Mouse (Mus musculus) midbrain, embryonic 13.5 days (tissue): ENCODE data around the gene Trir. TPM values are rescaled to one million over a fixed set of nuclear protein-coding genes. Genes with fewer than 3 reads are reported as not detected.

Experiments used
- ATAC-seq: fragments of 200-750 bp; cut with Nextera tagmentation; 2 replicates; pipeline ENCODE4 v1.8.0; 2017; ENCODE audit warnings: mild to moderate bottlenecking, moderate TSS enrichment, moderate library complexity
- H3K27ac ChIP-seq: fragments of 300-500 bp; sonication (generic); 2 replicates; pipeline ENCODE4 v1.5.1; 2015; ENCODE audit warnings: inconsistent platforms, mild to moderate bottlenecking, moderate library complexity
- H3K27me3 ChIP-seq: fragments of 300-500 bp; sonication (generic); 2 replicates; pipeline ENCODE4 v1.6.1; 2015; ENCODE audit warnings: mild to moderate bottlenecking, inconsistent platforms
- H3K36me3 ChIP-seq: fragments of 300-500 bp; sonication (generic); 2 replicates; pipeline ENCODE4 v1.6.1; 2015; ENCODE audit warnings: mild to moderate bottlenecking, inconsistent platforms
- H3K4me1 ChIP-seq: fragments of 300-500 bp; sonication (generic); replicated peaks from 2 replicates; pipeline ENCODE4 v1.6.1; 2015; ENCODE audit warnings: inconsistent platforms
- H3K4me2 ChIP-seq: fragments of 300-500 bp; sonication (generic); replicated peaks from 2 replicates; pipeline ENCODE4 v1.6.1; 2015; ENCODE audit warnings: moderate library complexity, mild to moderate bottlenecking, inconsistent platforms
- H3K4me3 ChIP-seq: fragments of 300-500 bp; sonication (generic); replicated peaks from 2 replicates; pipeline ENCODE4 v1.5.1; 2015; ENCODE audit warnings: mild to moderate bottlenecking, inconsistent platforms
- H3K9ac ChIP-seq: fragments of 300-500 bp; sonication (generic); replicated peaks from 2 replicates; pipeline ENCODE4 v1.6.1; 2015; ENCODE audit warnings: mild to moderate bottlenecking, inconsistent platforms
- H3K9me3 ChIP-seq: fragments of 300-500 bp; sonication (generic); 2 replicates; pipeline ENCODE4 v1.6.1; 2016; ENCODE audit warnings: mild to moderate bottlenecking, inconsistent platforms
- WGBS: fragments of 180-500 bp; shearing (Covaris S2); methylation state at CpG from one replicate; pipeline ENCODE4 v1.1.7; 2015; 5-methylcytosine and 5-hydroxymethylcytosine counted together
- microRNA-seq: library from miRNA; unstranded; fragments of <30 nt; microRNA quantifications from one replicate; pipeline ENCODE4, GENCODE M21; 2016
- polyA plus RNA-seq: library from polyadenylated mRNA; unstranded; fragments of >200 nt; fragmentation: Nextera tagmentation; extraction: Ambion mirVana; gene quantifications from 2 replicates; pipeline ENCODE4 v1.2.1, GENCODE M21; 2015

Trir gene
- polyA plus RNA-seq, 1 experiment from 2014 or later: 153 TPM

- Histone ChIP-seq H3K4me2 (no peak overlapping the region), H3K4me3 (no peak overlapping the region), H3K27ac (no peak overlapping the region), H3K9me3 (no peaks in the 10 kb centered on the region), H3K9ac (no peak overlapping the region), H3K36me3 (peaks cover 52% of the 10 kb centered on the region), H3K27me3 (no peaks in the 10 kb centered on the region), H3K4me1 (peaks cover 17% of the 10 kb centered on the region)
- no peak for ATAC-seq
- 88% methylated on average over 10 of the region's 10 CpGs for WGBS
Measured at GRCm38 (mm10) chr8:85074167-85074566, 47.5 kb downstream of the Trir start.

- 94% methylated on average over 10 of the region's 10 CpGs for WGBS
- peaks cover 22% of the 10 kb centered on the region for H3K4me1 ChIP-seq
- H3K9ac ChIP-seq: no peak overlapping the region
- H3K27ac ChIP-seq: no peak overlapping the region
- peaks cover 52% of the 10 kb centered on the region for H3K36me3 ChIP-seq
- no peak overlapping the region for H3K4me2 ChIP-seq
- no peaks in the 10 kb centered on the region for H3K9me3 ChIP-seq
- no peak overlapping the region for H3K4me3 ChIP-seq
- H3K27me3 ChIP-seq: no peaks in the 10 kb centered on the region
- ATAC-seq: no peak
Measured at GRCm38 (mm10) chr8:85074617-85075016, 48.0 kb downstream of the Trir start.

- Histone ChIP-seq H3K36me3 (peaks cover 52% of the 10 kb centered on the region), H3K27me3 (no peaks in the 10 kb centered on the region), H3K4me3 (no peak overlapping the region), H3K9ac (no peak overlapping the region), H3K4me1 (peaks cover 25% of the 10 kb centered on the region), H3K9me3 (no peaks in the 10 kb centered on the region), H3K4me2 (no peak overlapping the region), H3K27ac (no peak overlapping the region)
- no peak for ATAC-seq
- WGBS: 80% methylated on average over 9 of the region's 9 CpGs
Measured at GRCm38 (mm10) chr8:85076001-85076400, 49.4 kb downstream of the Trir start.

- WGBS: 4% methylated on average over 2 of the region's 2 CpGs
- no peaks in the 10 kb centered on the region for H3K9me3 ChIP-seq
- H3K27ac ChIP-seq: no peak overlapping the region
- peaks cover 32% of the 10 kb centered on the region for H3K4me1 ChIP-seq
- H3K27me3 ChIP-seq: no peaks in the 10 kb centered on the region
- peaks cover 52% of the 10 kb centered on the region for H3K36me3 ChIP-seq
- peak; percentile 53; the same call in 1 of the 2 replicates for ATAC-seq
- 0 out of 2 replicates have a peak overlapping the region, but pooled peaks have one; percentile 2 for H3K9ac ChIP-seq
- no peak overlapping the region for H3K4me2 ChIP-seq
- no peak overlapping the region for H3K4me3 ChIP-seq
Measured at GRCm38 (mm10) chr8:85076993-85077392, 50.4 kb downstream of the Trir start.

Small RNA genes lying within 50 kb of the gene (microRNA-seq; reads per million reads assigned to microRNA genes)
- gene Mir7070: 1.0 reads per million

Other genes with a start within 250 kb of the Trir start
- gene Nfix, start 226.5 kb upstream of the Trir start, polyA plus RNA-seq: 22.4 and 28.4 TPM in 2 replicates
- 8.8 and 8.9 TPM in 2 replicates for gene Dand5, start 204.0 kb upstream of the Trir start, polyA plus RNA-seq
- gene Gadd45gip1, start 195.3 kb upstream of the Trir start, polyA plus RNA-seq: 34.5 and 36.3 TPM in 2 replicates
- gene Rad23a, start 186.2 kb upstream of the Trir start, polyA plus RNA-seq: 84.8 and 88.8 TPM in 2 replicates
- gene Calr, start 179.9 kb upstream of the Trir start, polyA plus RNA-seq: 599 and 642 TPM in 2 replicates
- 113 and 122 TPM in 2 replicates for gene Farsa, start 169.8 kb upstream of the Trir start, polyA plus RNA-seq
- 23.6 and 24.8 TPM in 2 replicates for gene Syce2, start 154.7 kb upstream of the Trir start, polyA plus RNA-seq
- gene Gcdh, start 132.9 kb upstream of the Trir start, polyA plus RNA-seq: 31.7 and 34.3 TPM in 2 replicates
- gene Klf1, start 124.9 kb upstream of the Trir start, polyA plus RNA-seq: 0.55 and 0.97 TPM in 2 replicates
- gene Dnase2a, start 118.3 kb upstream of the Trir start, polyA plus RNA-seq: 6.0 and 6.2 TPM in 2 replicates
- 55.6 and 56.1 TPM in 2 replicates for gene Mast1, start 89.5 kb upstream of the Trir start, polyA plus RNA-seq
- gene Rtbdn, start 79.8 kb upstream of the Trir start, polyA plus RNA-seq: 1.9 and 2.7 TPM in 2 replicates
- not detected in 2 replicates for gene Gm49661, start 57.4 kb upstream of the Trir start, polyA plus RNA-seq
- gene Prdx2, start 57.2 kb upstream of the Trir start, polyA plus RNA-seq: 1,603 and 1,658 TPM in 2 replicates
- gene Rnaseh2a, start 57.1 kb upstream of the Trir start, polyA plus RNA-seq: 66.5 and 68.6 TPM in 2 replicates
- 3.5 and 6.1 TPM in 2 replicates for gene Junb, start 48.1 kb upstream of the Trir start, polyA plus RNA-seq
- 23.5 and 23.8 TPM in 2 replicates for gene Hook2, start 36.2 kb upstream of the Trir start, polyA plus RNA-seq
- gene Best2, start 12.3 kb upstream of the Trir start, polyA plus RNA-seq: not detected in 2 replicates
- 151 and 154 TPM in 2 replicates for gene Asna1, start 1.5 kb upstream of the Trir start, polyA plus RNA-seq
- 51.7 and 56.8 TPM in 2 replicates for gene Tnpo2, start 10.1 kb downstream of the Trir start, polyA plus RNA-seq
- 61.7 and 64.3 TPM in 2 replicates for gene Fbxw9, start 33.2 kb downstream of the Trir start, polyA plus RNA-seq
- 0.83 TPM in 1 of 2 replicates, not detected in the other for gene Gm5741, start 41.2 kb downstream of the Trir start, polyA plus RNA-seq
- 90.0 and 93.2 TPM in 2 replicates for gene Dhps, start 44.9 kb downstream of the Trir start, polyA plus RNA-seq
- 134 and 137 TPM in 2 replicates for gene Wdr83os, start 53.9 kb downstream of the Trir start, polyA plus RNA-seq
- gene Wdr83, start 54.5 kb downstream of the Trir start, polyA plus RNA-seq: 64.1 and 68.8 TPM in 2 replicates
- gene Man2b1, start 56.4 kb downstream of the Trir start, polyA plus RNA-seq: 16.6 and 17.3 TPM in 2 replicates
- 2.6 and 2.9 TPM in 2 replicates for gene Zfp791, start 96.3 kb downstream of the Trir start, polyA plus RNA-seq
- gene Cks1brt, start 125.1 kb downstream of the Trir start, polyA plus RNA-seq: not detected in 2 replicates
- not detected in 2 replicates for gene Olfr371, start 199.2 kb downstream of the Trir start, polyA plus RNA-seq